Mouse (Mus musculus) stomach, postnatal 0 days (tissue): ENCODE results near the gene Plch1. TPM values are rescaled to one million over a fixed set of nuclear protein-coding genes. Genes with fewer than 3 reads are reported as not detected.

Experiments
- ATAC-seq: fragments of 200-750 bp; cut with Nextera tagmentation; 2 replicates; pipeline ENCODE4 v1.8.0; 2017; ENCODE audit not compliant: low FRiP score, low TSS enrichment
- DNase-seq: peaks from one replicate; pipeline ENCODE4 v3.0.0-alpha.2; 2016; ENCODE audit warnings: low spot score
- H3K27ac ChIP-seq: fragments of 300-500 bp; sonication (generic); replicated peaks from 2 replicates; pipeline ENCODE4 v1.5.1; 2014; ENCODE audit warnings: mild to moderate bottlenecking, control low read depth
- H3K27me3 ChIP-seq: fragments of 300-500 bp; sonication (generic); 2 replicates; pipeline ENCODE4 v1.6.1; 2014; ENCODE audit warnings: low read length; ENCODE audit not compliant: control insufficient read depth, insufficient read depth
- H3K36me3 ChIP-seq: fragments of 300-500 bp; sonication (generic); 2 replicates; pipeline ENCODE4 v1.6.1; 2014; ENCODE audit warnings: low read length, mixed read lengths; ENCODE audit not compliant: control insufficient read depth, insufficient read depth
- H3K4me1 ChIP-seq: fragments of 300-500 bp; sonication (generic); replicated peaks from 2 replicates; pipeline ENCODE4 v1.6.1; 2014; ENCODE audit warnings: antibody characterized with exemption; ENCODE audit not compliant: control insufficient read depth, insufficient read depth
- H3K4me2 ChIP-seq: fragments of 300-500 bp; sonication (generic); replicated peaks from 2 replicates; pipeline ENCODE4 v1.6.1; 2014; ENCODE audit warnings: low read depth, mild to moderate bottlenecking, control low read depth, moderate library complexity
- H3K4me3 ChIP-seq: fragments of 300-500 bp; sonication (generic); 2 replicates; pipeline ENCODE4 v1.5.1; 2014; ENCODE audit warnings: low read depth, low read length, control low read depth
- H3K9ac ChIP-seq: fragments of 300-500 bp; sonication (generic); 2 replicates; pipeline ENCODE4 v1.6.1; 2014; ENCODE audit warnings: mild to moderate bottlenecking, low read length, control low read depth, mixed read lengths
- H3K9me3 ChIP-seq: fragments of 300-500 bp; sonication (generic); 2 replicates; pipeline ENCODE4 v1.6.1; 2016; ENCODE audit warnings: low read length; ENCODE audit not compliant: control insufficient read depth
- CTCF ChIP-seq: IDR thresholded peaks from 2 replicates; pipeline ENCODE4 v1.5.1; 2016; ENCODE audit warnings: antibody characterized with exemption, low read depth, mild to moderate bottlenecking, moderate library complexity
- EP300 ChIP-seq: optimal IDR thresholded peaks from 2 replicates; pipeline ENCODE3; 2016; ENCODE audit warnings: antibody characterized with exemption
- WGBS: fragments of 180-500 bp; shearing (Covaris S2); extraction: QIAGEN DNeasy Blood & Tissue Kit; methylation state at CpG from one replicate; pipeline ENCODE4 v1.1.7; 2014; 5-methylcytosine and 5-hydroxymethylcytosine counted together
- polyA plus RNA-seq: library from polyadenylated mRNA; unstranded; fragments of >200 nt; fragmentation: Nextera tagmentation; extraction: Ambion mirVana; gene quantifications from 2 replicates; pipeline ENCODE4 v1.2.1, GENCODE M21; 2015

Plch1 gene
- polyA plus RNA-seq, 1 experiment from 2014 or later: 1.7 TPM

DNA sequence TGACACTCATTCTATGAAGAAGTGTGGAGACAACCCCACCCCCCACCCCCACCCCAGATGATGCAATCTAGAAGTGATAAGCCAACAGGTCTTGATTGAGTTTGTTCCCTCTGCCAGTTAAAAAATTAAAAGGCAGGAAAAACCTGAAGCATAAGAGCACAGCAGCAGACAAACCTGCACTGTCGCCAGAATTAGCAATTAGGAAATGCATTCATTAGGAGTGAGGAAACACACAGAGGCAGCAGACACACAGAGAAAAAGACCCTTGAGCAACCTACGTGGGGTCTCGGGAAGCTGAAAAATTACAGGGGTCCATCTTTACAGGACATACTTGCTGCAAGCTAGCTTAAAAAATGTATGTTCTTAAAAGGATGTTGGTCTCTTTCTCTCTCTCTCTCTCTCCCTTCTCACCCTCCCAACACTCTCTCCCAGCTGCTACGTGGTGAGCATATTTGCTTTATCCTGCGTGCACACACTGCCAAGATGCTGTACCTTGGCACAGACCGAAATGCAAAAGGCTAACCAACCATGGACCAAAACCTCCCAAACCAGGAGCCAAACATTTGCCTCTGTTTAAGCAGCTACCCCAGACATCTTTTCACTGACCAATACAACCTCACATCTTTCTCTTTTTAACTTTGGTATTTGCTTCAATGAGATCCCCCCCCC, 234.6 kb downstream of the Plch1 start:
- Histone ChIP-seq H3K4me1 (no peaks in the 10 kb centered on the region), H3K4me2 (no peak overlapping the region), H3K9me3 (no peaks in the 10 kb centered on the region), H3K36me3 (no peaks in the 10 kb centered on the region), H3K9ac (no peak overlapping the region), H3K4me3 (no peak overlapping the region), H3K27ac (no peak overlapping the region), H3K27me3 (no peaks in the 10 kb centered on the region)
- no peak for TF ChIP-seq EP300
- no peak for TF ChIP-seq CTCF
- WGBS: 60% methylated on average over 6 of the region's 6 CpGs
- DNase-seq (no peak), ATAC-seq (no peak)

Other genes starting within 250 kb of the Plch1 start
- 6.3 and 6.9 TPM in 2 replicates for gene E130311K13Rik, start 30.0 kb upstream of the Plch1 start, polyA plus RNA-seq
- 24.6 and 25.4 TPM in 2 replicates for gene Slc33a1, start 65.3 kb upstream of the Plch1 start, polyA plus RNA-seq
- 16.2 and 16.3 TPM in 2 replicates for gene Gmps, start 76.6 kb upstream of the Plch1 start, polyA plus RNA-seq
- gene Vmn2r1, start 182.1 kb upstream of the Plch1 start, polyA plus RNA-seq: 0.05 and 0.06 TPM in 2 replicates
- not detected in 2 replicates for gene Vmn2r2, start 242.5 kb upstream of the Plch1 start, polyA plus RNA-seq